Mouse (Mus musculus): ENCODE results near the gene Tshz3.

The Tshz3 gene

DNA sequence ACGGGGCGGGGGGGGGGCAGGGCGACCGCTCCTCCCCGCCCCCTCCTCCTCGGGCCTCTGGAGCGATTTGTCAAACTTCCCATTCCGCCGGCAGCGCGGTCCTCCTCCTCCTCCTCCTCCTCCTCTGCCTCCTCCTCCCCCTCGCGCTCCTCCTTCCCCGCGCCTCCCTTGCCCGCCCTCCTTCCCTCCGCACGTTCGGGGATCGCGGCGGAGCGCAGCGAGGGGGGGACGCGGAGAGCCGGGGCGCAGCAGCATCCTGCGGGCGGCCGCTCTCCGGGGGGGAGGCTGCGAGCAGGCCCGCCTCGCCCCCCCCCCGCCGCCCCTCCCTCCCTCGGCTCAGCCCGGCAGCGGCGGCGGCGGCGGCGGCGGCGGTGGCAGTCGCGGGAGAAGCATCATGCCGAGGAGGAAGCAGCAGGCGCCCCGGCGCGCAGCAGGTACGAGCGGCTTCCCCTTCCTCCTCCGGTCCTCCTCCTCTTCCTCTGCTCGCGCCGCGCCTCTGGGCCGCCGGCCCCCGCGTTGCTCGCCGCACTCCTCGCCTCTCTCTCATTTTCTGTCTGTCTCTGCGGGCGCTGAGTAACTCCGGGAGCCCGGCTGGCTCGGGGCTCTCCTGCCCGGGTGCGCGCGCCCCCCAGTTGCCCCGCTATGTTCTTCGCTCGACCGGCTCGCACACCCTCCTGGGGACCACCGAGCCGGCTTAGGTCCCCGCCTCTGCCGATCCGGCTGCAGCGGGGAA, at the start of gene Tshz3:
Gene Tshz3, plus strand, starts transcription at position 263 of the 733 bp plus-strand sequence.
- DNase-seq = peak; percentile 70 to 83

DNA sequence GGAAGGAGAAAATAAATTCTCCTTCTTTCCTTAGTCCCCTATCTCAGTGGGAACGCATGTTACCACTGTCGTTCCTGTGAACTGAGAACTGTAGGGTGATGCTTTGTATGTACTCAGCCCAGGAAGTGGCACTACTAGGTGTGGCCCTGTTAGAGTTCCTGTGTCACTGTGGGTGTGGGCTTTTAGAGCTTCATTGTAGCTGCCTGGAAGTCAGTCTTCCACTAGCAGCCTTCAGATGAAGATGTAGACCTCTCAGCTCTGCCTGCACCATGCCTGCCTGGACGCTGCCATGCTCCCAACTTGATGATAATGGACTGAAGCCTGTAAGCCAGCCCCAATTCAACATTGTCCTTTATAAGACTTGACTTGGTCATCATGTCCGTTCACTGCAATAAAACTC, 42.0 kb upstream of the Tshz3 start:
- DNase-seq = no peak

DNA sequence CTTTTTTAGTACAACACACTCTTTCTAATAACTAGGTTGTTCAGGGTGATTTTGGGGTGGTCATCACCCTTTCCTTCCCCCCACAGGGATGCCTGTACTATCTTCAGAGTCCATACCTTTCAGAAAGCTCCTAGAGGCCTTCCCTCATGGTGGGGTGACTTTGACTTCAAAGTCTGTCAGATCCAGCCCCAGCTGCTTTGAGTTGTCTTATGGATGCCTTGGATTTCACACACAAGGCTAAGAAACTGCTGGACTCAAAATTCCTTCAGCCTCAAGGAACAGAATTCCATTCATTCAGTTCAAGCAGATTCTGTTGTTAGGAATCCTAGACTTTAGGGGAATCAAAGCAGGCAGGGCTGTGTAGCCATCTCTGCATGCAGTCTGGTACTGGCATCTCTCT, 41.5 kb upstream of the Tshz3 start:
- no peak for DNase-seq

DNA sequence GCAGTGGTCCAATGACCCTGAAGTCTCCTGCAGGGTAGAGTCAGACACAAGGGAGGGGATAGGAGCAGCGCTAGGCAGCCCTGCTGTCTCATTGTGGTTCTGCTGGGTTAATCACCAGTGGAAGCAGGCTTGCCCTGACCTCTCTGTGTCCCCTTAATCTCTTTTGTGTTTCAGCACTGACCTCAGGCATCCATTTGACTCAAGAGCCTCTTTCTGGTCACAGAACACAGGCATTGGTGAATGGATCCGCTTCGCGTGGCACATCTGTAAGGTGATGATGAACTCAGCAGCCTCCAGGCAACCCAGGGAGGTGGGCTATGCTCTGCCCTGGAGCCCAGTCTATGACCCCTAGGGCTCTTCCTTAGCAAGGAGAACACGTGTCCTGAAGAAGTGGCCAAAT, 39.6 kb upstream of the Tshz3 start:
- DNase-seq = no peak

DNA sequence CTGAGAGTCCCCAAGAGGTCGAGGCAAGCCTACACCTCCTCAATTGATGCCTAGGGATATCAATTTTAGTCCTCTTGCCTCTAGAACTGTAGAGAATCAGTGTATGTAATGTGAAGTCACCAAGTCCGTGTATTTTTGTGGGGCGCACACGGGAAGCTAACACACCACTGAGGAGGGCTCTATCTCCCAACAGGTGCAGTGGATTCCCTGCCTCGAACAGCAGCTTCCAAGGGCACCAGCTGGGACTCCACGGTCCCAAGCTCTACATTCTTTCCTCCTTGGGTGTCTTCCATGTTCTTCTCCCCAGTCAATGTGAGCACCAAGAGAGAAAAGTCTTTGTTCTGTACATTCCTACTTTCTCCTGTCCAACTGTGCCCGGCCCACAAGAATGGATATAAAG, 38.7 kb upstream of the Tshz3 start:
- DNase-seq = no peak

DNA sequence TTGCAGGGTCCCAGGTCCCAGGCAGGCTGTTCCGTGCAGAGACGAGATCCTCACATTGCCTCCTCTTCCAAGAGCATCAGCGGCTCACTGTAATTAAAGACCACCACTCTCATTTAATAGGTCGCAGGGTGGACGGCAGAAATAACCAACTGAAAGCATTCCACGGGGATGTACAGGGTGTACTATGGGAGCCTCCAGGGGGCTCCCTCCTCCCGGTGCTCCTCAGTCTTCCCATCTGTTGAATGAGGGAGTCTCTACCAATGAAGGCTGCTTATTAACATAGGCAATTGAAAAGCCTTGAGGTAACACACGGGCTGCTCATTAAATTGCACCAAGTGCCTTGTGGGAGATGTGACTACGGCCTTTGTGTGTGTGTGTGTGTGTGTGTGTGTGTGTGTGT, 37.3 kb upstream of the Tshz3 start:
- DNase-seq = no peak

DNA sequence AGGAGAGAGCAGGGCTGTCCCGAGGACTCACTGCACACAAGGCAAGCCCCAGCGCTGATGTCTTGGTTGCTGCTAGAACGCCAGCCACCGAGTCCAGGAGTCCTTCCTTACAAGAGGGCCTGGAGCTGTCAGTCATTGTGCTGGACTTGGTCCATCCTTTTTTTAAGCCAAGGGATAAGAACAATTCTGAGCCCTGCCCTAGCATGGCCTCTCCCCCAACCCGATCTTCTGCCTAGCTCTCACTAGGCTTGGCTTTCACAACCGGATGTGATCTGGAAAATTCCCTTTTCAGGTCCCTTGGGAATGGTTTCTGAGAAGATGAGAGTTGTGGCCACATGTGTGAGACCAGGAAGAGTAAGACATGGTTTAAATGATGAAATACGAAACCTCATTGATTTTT, 34.5 kb upstream of the Tshz3 start:
- DNase-seq = no peak

DNA sequence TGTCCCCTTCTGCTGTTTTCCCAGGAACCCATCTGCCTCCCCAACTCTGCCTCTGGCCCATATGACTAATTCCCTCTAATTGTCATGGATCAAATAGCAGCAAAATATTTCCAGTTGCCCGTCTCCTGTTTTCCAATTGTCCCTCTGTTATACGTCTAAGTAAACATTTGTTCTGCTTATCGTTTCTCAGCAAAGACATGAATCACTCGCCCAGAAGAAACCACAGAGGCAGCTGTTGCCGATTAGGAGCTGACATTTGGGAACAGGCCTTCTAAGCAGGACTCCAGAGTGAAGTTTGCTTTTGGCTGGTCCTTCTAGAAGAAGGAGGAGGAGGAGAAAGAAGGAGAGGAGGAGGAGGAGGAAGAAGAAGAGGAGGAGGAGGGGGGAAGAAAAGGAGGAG, 30.2 kb upstream of the Tshz3 start:
- DNase-seq = no peak

DNA sequence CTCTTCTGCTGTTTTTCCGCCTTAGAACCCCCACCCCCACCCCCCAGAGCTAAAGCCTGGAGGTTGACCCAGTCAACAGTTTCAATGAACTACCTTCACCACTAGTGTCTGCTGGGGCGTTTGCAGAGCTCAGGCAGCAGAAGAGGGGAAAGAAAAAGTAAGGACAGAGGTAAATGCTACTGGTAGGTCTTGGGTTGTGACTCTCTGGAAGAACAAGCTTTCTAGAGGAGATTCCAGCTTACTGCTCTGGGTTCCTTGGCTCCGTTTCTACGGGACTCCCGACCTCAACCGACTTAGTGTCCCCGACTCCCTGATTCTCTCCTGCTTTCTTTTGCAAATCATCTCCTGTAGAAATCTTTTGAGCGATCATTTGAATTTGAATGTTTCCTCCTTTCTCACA, 19.9 kb upstream of the Tshz3 start:
- DNase-seq = no peak

DNA sequence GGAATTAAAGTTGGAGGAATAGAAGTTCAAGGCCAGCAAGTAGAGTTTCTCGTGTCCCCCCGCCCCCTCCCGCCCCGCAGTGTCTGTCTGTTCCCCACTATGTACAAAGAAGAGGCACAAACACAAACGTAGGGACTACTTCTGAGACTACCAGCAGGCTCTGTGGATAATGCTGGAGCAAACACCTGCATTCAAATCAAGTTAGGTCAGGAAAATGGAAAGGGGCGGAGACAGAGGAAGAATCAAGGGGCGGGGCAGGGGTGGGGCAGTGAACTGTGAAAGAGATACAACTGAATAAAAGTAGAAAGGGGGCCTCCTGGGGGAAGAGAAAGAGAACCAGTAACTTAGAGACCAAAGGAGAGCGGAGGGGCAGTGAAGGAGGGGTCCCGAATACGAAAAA, 19.4 kb upstream of the Tshz3 start:
- no peak for DNase-seq

DNA sequence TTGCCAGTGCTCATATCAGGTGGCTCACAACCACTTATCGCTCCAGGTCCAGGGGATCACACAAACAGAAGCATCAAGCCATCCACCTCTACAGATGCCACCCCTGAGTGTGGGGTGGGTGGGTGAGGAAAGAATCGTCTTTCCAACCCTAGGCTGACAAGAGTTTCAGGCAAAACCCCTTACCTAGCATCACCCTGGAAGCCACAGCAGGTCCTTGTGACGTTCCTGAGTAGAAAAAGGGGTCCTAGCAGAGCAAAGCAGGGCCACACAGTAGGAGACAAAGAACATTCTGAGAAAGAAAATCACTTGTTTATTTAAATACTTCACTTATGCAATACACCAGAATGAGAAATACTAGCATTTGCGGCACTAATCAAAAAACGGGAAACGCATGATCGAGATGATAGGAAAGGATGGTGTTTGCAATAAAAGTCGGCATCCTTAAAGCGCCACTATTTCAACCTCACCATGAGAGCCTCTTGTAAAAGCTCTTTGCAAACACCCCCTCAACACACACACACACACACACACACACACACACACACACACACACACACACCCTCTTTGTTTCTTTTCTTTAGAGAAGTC, 18.8 kb upstream of the Tshz3 start:
- no peak for DNase-seq

DNA sequence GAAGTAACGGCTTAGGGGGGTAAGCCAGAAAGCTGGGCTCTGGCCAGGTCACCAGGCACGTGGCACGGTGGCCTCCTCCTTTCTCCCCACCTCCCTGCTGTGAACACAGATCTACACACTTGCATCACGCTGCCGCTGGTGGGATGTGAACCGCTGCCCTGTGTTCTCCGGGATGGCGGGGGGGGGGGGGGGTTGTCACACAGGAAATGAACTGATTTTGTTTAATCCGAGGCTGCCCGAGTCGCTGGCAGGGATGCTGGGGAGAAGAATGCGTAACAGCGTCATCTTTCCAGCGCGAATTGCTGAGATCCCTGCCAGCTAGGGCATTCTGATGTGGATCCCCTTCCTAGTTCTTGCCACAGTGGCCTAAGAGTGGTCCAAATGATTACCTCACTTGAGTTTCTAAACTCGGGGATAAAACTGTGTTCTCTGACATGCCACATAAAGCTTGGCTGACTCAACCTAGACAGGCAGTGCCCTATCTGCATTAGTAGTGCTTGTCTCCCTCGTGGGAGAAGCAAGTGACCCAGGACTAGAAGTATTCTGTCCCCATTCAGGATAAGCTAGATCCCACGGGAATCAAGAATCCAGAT, 18.0 kb upstream of the Tshz3 start:
- DNase-seq = peak; percentile 36 to 61

DNA sequence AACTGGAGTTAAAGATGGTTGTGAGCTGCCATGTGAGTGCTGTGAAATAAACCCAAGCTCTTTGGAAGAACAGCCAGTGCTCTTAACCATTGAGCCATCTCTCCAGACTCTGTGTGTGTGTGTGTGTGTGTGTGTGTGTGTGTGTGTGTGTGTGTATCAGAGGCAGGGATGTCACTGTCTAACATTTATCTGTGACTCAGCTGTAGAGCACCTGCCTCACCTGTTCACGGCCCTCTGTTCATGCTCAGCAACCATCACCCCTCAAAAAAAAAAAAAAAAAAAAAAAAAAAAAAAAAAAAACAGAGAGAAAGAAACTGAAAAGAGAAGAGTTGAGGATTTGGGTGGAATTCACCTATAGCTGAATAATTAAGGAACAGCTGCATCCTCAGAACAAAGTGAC, 10.4 kb upstream of the Tshz3 start:
- no peak for DNase-seq

DNA sequence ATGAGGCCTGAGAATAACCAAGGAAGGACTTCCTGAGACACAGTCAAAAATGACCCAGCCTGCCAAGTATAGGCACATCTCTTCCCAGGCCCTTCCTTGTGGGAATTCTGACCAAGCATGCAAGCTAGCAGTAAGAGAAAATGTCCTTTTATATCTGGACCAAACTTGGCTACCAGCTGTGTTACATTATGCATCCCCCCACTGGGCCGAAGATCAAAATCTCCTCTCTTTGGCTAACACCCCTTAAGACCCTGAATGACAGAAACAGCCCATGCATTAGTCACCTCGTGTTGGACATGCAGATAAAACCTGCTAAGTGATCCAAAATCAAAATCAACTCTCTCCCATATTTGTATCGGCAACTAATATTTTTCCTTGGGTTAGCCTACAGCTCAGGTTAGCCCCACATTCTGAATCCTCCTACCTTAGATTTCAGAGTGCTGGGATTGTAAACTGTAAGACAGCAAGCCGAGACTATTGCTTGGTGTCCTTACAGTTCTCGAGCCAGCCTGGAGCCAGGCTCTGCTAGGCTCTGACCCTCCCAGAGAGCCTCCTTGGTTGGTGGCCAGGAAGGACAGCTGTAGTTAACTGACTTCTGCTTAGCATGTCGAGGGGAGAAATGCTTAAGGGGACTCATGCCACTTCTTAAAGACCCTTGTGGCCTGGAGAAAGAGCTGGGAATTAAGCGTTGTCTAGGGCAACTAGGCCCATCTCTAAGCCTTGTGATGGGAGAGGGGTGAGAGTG, 8.7 kb upstream of the Tshz3 start:
- peak; percentile 36 to 64 for DNase-seq

DNA sequence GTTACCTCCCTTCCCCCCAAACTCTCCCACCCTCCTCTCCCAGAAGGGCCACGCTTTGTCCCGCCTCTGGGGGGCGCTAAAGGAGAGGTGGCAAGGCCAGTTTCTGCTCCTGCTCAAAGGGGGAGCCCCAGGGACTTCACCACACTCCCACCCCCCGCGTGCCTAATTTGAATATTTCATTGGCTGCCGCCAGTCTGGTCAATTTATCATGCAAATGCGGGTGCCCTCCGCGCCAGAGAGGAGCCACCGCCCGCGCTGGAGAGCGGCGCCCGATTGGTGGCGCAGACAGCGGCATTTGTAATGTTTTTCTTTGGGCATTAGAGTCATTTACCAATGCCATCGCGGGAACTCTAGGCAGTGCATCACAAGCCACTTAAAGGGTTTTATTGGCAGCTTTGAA, 7.4 kb upstream of the Tshz3 start:
- peak; percentile 39 to 50 for DNase-seq

DNA sequence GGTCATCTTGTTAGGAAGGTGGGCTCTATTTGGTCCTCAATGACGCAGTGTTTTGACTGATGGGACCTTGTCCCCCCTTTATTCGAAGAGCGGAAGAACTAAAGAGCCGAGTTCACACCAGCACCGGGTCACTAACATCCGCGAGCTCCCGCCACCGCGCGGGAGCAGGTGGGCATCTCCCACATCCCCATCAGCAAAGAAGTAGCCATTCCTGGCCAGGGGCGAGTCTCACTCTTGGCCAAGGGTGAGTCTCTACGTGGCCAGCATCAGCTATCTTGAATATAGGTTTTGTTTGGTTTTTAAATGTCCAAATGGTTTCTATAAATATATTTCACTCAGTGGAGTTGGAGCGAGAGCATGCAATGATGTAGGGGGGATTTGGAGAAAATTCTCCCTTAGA, 6.3 kb upstream of the Tshz3 start:
- DNase-seq = no peak

DNA sequence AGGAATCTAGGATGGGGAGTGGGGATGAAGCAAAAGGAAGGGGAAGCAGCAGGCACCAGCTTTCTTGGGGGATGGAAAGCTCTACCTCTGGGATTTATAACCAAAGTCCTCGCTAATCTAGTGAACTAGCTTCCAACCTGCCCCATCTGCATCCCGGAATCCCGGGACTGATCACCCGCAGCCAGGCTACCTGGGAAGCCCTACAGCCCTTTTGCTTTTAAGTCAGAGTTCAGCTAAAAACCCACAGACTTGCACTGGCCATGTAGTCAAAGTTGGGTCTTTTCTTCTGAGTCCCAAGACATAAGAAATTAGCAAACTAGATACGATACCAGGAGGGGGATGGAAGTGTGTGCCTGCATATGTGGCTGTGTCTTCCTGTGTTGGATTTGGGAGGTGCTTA, 5.5 kb upstream of the Tshz3 start:
- DNase-seq = no peak

DNA sequence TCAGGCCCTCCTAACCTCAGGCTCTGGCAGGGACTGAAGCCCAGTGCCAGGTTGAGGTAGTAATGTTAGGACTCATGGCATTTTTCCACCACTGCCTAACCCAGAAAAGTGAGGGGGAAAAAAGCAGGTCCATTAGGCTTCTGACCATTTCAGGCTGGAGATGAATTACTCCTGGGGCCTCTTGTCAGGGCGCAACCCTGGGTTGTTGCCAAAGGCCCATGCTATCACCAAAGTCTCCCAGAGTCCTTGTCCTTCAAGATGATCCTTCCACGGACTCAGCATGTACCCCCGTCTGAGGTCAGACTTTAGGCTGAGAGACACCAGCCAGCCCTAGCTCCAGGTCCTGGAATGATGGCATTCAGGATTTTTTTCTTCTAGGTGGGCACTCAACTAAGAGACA, 4.8 kb upstream of the Tshz3 start:
- no peak for DNase-seq

DNA sequence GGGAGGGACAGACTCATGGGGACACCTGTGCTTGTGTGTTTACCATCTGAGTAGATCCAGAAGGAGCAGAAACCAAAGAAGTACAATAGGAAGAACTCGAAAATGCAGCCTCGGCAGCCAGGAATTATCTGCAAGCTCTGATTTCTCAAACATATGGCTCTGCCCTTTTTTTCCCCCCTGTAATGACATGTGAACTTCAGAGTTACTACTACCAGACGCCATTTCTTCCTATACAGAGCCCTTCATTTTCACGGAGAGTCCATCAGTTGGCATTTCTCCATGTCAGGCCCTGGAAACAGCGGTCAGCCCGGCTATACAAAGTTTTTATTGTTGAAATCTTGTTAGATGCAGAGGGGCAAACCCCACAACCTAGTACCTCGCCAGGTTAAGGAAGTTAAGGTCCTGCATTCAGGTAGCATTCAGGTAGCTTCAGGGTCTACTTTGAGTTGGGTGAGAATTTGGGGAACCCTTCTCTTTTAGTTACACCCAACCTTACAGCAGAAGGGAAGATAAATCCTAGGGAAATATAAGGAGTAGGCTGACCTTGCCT, 3.2 kb upstream of the Tshz3 start:
- no peak for DNase-seq

DNA sequence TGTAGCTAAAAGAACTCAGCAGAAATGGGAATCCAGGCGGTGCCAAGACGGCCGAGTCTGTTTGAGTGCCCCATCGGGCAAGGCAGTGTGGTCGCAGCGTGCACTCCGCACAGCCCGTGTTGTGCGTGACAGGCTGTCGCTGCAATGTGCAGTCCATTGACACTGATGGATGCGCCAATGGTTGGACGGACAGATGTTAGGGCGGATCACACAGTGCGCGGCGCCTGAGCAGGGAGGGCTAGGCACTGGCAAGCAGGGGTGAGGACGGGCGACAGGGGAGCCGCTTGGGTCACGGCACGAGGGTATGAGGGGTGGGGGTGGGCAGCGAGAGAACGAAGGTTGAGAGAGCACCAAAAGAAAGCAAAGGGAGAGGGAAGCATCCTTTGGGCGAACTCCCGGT, 2.6 kb upstream of the Tshz3 start:
- no peak for DNase-seq

DNA sequence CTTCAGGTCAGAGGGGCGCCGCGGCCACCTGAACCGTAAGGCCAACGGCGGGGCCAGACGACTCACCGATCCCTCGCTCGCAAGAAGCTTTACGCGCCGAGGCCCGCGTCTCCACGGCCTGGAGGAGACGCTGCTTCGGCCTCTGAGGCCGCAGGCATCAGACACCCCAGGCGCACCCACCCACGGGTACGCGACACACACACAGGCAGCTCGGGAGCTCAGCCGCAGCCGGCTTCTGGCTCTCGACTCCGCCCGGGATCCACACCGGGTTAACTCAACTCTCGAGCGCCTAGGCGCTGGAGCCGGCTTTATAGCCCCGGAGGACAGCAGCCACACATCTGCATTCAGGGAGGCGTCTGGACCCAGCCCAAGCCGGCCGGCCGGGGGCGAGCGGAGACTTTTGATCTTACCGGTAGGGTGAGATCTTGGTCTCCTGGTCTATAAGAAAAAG, 2.1 kb upstream of the Tshz3 start:
- peak; percentile 58 to 67 for DNase-seq

DNA sequence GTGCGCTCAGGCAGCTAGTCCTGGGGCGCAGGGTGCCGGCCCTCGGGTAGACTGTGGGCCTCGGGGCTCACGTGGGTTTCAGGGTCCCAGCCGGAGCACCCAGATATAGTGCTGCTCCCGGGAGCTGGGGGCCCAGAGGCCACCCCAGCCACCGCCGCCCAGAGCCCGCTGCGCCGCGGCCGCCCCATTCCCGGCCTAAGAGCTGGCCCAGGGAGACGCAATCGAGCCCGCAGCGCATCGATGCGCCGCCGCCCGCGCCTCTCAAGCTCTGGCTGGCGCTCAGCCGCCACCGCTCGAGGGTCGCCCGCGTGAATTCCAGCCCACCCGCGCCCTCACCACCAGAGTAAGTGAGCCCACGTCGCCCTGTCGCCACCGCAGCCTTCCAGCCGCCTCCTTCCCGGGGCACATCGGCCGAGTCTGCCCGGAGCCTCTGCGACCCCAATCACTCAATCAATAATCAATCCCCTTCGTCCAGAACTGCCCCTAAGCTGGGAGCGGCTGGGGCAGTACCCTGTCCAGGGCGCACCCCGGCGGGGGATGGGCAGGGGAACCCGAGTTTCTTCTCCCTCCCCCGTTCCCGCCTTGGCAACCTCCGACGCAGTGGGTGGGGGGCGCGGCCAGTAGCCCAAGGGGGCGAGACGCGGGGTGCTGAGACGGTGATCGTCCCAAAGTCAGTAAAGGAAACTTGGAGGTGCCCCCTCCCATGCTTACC, 1.4 kb upstream of the Tshz3 start:
- peak; percentile 73 to 76 for DNase-seq
